Mouse (Mus musculus): ENCODE measurements around the gene Selenow.

- TF ChIP-seq CTCF (conservative IDR thresholded peaks at IDR 0.05; ENCODE audit: low read length) (no peak), NANOG (IDR thresholded peaks at IDR 0.05; ENCODE audit: borderline replicate concordance, low read length) (no peak)
These were observed 406 bp downstream of the Selenow start for GRCm38 (mm10) chr7:15921796-15922195.

Data from E14TG2a.4 (cell line).